Mouse (Mus musculus) kidney, postnatal 10 days (tissue): ENCODE data around the gene Pex11b.
"Not testable (repeated sequence)": the region's sequence is repeated elsewhere in the genome, so short reads cannot be mapped to it uniquely, and the experiment has no call there.

Experiments used
- DNase-seq: peaks from one replicate; pipeline ENCODE4 v3.0.0; 2021; ENCODE audit warnings: mixed read lengths

Pex11b gene

DNA sequence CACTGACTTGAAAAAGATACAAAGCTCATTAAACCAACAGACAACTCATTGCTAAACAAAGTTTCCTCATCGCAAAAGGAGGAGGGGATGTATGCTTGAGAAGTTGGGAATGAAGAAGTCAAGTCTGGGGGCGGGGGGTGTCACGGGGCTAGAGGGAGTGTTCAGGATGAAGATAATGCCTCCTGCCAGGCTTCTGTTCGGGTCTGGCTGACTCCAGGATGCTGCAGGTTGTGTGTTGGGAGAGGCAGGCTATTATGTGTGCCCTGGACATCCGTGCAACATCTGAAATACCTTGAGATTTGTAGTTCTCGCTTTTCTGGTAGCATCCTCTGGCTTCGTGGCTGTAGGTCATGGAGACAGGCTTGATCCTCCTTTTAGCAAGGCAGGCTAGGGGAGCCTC, 43.3 kb downstream of the Pex11b start:
- DNase-seq = no peak

DNA sequence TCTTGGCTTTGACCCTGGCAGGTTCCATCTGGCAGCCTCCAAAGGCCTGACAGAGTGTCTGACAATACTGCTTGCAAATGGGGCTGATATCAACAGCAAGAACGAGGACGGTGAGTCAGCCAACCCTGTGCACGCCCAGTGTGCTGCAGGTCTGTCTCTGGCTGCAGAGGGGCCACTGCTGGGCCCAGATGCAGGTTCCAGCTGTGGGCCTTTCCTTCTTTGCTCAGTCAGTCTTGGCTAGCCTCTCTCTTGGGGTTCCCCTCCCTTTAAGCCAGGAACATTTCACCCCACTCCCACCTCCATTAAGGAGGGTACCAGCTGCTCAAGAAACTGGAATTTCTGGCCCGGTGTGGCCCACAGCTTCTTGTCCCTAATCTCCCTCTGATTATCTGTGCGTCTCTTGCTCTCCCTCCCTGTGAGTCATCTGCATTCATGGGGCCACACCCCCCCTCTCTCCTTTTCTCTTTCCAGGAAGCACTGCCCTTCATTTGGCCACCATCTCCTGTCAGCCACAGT, 44.0 kb downstream of the Pex11b start:
- no peak for DNase-seq

DNA sequence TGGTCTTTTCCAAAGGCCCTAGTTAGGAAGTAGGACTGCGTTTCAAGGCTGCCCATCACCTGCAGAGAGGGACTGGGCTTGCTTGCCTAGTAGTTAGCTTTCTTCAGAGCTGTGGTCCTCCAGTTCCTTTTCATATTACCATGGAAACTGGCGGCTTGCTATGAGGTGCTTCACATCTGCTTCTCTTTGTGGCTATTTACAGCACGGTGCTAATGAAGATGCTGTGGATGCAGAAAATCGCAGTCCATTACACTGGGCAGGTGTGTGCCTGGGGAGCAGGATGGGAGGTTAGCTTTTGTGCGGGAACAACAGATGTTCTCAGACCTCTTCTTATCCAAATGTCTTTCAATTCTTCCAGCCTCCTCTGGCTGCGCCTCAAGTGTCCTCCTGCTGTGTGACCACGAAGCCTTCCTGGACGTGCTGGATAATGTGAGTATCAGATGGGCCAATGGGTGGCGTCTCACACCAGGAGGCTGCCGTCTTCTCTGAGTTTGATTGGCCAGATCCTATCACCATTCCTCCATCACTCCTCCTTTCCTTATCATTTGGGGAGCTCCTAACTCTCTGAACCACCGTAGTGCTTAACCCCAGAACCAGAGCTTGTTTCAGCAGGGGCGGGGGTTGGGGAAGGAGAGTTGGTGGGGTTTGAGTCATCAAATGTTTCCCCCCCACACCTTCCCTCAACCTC, 45.2 kb downstream of the Pex11b start:
- DNase-seq = no peak

DNA sequence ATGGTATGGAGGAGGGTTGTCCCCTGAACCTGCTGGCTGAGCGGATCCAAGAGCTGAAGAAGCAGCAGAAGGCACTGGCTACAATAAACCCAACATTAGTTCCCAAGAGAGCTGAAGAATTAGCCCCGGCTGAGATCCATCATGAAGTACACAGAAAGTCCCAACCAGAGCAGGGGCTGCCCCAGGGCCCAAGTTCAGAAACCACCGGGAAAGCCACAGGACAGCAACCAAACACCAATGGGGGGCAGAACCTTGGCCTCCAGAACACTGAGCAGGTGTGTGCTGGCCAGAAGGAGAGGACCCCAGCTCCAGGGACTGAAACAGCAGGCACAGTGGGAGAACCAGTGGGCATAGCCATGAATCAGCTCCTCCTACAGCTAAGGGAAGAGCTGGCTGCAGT, 48.3 kb downstream of the Pex11b start:
- DNase-seq = no peak

DNA sequence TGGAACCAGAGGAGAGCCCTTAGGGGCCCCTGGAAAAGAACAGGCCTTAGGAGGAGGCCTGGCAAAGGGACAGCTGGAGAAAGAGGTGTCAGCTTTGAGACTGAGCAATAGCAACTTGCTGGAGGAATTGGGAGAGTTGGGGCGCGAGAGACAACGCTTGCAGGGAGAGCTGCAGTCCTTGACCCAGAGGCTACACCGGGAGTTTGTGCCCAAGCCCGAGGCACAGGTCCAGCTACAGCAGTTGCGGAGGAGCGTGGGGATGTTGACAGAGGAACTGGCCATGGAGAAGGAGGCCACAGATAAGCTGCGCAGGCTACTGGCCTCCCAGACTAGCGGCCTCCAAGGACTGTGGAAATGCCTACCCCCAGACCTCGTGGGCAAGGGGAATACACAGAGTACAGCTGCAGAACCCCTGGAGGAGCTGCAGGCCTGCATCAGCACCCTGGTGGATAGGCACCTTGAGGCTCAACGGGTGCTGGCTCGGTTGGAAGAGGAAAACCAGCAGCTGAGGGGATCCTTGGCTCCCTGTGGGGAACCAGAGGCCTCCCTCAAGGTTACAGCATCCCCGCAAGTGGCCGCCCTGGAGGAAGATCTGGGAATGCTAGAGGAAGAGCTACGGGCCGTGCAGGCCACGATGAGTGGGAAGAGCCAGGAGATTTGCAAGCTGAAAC, 49.1 kb downstream of the Pex11b start:
- DNase-seq = no peak

DNA sequence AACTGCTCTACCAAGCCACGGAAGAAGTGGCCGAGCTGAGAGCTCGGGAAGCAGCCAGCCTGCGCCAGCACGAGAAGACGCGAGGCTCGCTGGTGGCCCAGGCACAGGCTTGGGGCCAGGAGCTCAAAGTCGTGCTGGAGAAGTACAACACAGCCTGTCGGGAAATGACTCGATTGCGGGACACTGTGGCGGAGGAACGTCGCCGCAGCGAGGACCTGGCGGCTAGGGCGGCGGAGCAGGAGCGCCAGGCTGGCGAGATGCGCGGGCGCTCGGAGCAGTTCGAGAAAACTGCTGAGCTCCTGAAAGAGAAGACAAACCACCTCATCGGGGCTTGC, 49.6 kb downstream of the Pex11b start:
- no peak for DNase-seq

DNA sequence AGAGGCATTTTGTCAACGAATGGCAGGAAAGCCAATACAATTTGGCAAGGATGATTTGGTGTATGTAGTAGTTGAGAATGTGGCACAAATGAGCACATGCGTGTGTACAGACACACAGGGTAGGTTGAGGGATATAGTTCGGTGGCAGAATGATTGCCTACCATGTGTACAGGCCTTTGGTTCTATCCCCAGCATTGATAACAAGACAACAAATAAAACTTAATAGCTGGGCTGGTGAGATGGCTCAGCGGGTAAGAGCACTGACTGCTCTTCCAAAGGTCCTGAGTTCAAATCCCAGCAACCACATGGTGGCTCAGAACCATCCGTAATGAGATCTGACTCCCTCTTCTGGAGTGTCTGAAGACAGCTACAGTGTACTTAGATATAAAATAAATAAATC, 50.9 kb downstream of the Pex11b start:
- DNase-seq = not testable (repeated sequence)

DNA sequence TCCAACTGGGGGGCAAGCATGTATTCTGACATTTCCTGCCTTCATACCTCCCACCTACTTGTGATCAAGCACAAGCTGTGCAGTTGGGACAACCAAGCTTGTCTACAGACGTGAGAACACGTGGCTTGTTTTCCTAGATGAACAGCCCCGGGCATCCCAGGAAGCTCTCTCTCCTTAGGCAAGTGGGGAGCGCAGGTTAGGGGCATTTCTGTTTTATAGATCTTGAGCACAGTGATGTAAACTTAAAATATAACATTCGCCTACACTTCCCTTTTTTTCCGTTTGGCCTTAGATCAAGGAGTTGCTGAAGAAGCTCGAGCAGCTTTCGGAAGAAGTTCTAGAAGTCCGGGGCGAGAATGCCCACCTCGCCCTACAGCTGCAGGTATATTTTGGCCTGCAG, 53.7 kb downstream of the Pex11b start:
- DNase-seq = no peak

DNA sequence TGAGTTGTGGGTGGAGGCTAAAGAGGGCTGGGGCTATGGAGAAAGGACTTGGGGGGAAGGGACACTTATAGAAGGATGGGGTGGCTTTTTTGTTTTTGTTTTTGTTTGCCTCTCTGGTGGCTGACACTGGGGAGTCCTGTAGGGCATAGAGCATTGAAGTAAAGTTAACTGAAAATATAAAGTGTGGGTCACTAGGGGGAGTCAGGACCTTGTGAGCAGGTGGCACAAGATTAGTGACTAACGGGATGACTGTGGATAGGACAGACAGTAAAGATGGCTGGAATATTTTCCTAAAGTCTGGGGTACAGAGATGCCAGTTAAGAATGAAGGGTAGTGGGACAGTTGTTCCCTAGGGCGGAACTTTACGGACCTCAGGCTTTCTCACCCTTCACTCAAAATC, 55.1 kb downstream of the Pex11b start:
- DNase-seq = no peak

DNA sequence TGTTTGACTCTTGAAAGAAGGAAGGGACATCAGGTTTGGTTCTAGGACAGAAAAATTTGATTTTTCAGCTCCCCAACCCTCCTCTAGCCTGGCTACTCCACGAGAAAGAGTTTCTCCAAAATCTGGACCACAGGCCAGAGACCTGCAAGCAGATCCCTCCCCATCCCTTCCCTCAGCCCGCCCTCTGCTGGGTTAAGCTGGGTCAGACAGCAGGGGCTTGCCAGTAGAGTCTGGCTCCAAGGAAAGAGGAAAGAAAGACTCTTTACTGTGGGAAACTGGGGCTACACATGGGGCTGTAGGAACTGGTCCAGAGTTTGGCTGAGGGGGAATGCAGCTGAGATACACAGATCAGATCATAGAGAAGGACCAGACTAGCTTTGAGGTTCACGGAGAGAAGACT, 57.3 kb downstream of the Pex11b start:
- DNase-seq = peak; percentile 75

DNA sequence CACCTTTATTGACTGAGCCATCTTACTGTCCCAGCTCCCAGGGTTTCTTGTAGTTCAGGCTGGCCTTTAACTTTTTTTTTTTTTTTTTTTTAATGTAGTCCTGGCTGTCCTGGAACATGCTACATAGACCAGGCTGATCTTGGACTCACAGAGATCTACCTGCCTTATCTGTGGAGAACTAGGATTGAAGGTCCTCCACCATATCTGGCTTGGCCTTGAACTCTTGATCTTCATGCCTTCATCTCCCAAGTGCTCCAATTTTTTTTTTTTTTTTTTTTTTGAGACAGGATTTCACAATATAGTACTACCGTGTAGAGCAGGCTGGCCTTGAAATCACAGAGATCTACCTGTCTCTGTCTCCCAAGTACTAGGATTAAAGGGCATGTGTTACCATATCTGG, 58.4 kb downstream of the Pex11b start:
- DNase-seq = no peak
